Mouse (Mus musculus): ENCODE data around the gene Zfp609. TPM values are rescaled to one million over a fixed set of nuclear protein-coding genes. Genes with fewer than 3 reads are reported as not detected.
"Not testable (repeated sequence)": the region's sequence is repeated elsewhere in the genome, so short reads cannot be mapped to it uniquely, and the experiment has no call there.

Gene Zfp609
- total RNA-seq, 2 experiments from 2014 or later = 50.7 to 53.7 TPM

GRCm38 (mm10) chr9:65676358-65677118 is 150.8 kb downstream of the Zfp609 start:
- DNase-seq (ENCODE audit: low spot score in 2 of 2) = peak; percentile 96 to 97

- DNase-seq (ENCODE audit: low spot score in 2 of 2) = no peak
These were observed 151.7 kb downstream of the Zfp609 start for GRCm38 (mm10) chr9:65675461-65676357.

- no peak for DNase-seq (ENCODE audit: low spot score in 2 of 2)
These were observed 154.4 kb downstream of the Zfp609 start for GRCm38 (mm10) chr9:65672996-65673395.

GRCm38 (mm10) chr9:65671431-65671931 is 155.9 kb downstream of the Zfp609 start:
- no peak for DNase-seq (ENCODE audit: low spot score in 2 of 2)

GRCm38 (mm10) chr9:65667701-65668100 is 159.7 kb downstream of the Zfp609 start, which contains the start of gene Oaz2:
Gene Oaz2 (plus strand): TSS chr9:65668001.
- DNase-seq (ENCODE audit: low spot score in 2 of 2) = no peak

GRCm38 (mm10) chr9:65666042-65666441 is 161.3 kb downstream of the Zfp609 start:
- DNase-seq (ENCODE audit: low spot score in 2 of 2) = peak; percentile 55 to 57

GRCm38 (mm10) chr9:65664163-65664562 is 163.2 kb downstream of the Zfp609 start:
- DNase-seq (ENCODE audit: low spot score in 2 of 2) = peak; percentile 63 to 72

GRCm38 (mm10) chr9:65661493-65661892 is 165.9 kb downstream of the Zfp609 start:
- no peak for DNase-seq (ENCODE audit: low spot score in 2 of 2)

GRCm38 (mm10) chr9:65661029-65661428 is 166.3 kb downstream of the Zfp609 start:
- no peak for DNase-seq (ENCODE audit: low spot score in 2 of 2)

- DNase-seq (ENCODE audit: low spot score in 2 of 2) = no peak
These were observed 170.1 kb downstream of the Zfp609 start for GRCm38 (mm10) chr9:65657218-65657617.

- no peak for DNase-seq (ENCODE audit: low spot score in 2 of 2)
These were observed 171.8 kb downstream of the Zfp609 start for GRCm38 (mm10) chr9:65655540-65655939.

GRCm38 (mm10) chr9:65654700-65655237 is 172.6 kb downstream of the Zfp609 start:
- DNase-seq (ENCODE audit: low spot score in 2 of 2) = no peak

GRCm38 (mm10) chr9:65653741-65654140 is 173.6 kb downstream of the Zfp609 start:
- DNase-seq (ENCODE audit: low spot score in 2 of 2) = no peak

GRCm38 (mm10) chr9:65651957-65652356 is 175.4 kb downstream of the Zfp609 start:
- not testable (repeated sequence) for DNase-seq (ENCODE audit: low spot score in 2 of 2)

GRCm38 (mm10) chr9:65649997-65650396 is 177.4 kb downstream of the Zfp609 start:
- DNase-seq (ENCODE audit: low spot score in 2 of 2) = no peak

- DNase-seq (ENCODE audit: low spot score in 2 of 2) = no peak
These were observed 178.6 kb downstream of the Zfp609 start for GRCm38 (mm10) chr9:65648730-65649129.

GRCm38 (mm10) chr9:65646782-65647181 is 180.6 kb downstream of the Zfp609 start:
- no peak for DNase-seq (ENCODE audit: low spot score in 2 of 2)

GRCm38 (mm10) chr9:65645984-65646383 is 181.4 kb downstream of the Zfp609 start:
- no peak for DNase-seq (ENCODE audit: low spot score in 2 of 2)

GRCm38 (mm10) chr9:65644960-65645359 is 182.4 kb downstream of the Zfp609 start:
- DNase-seq (ENCODE audit: low spot score in 2 of 2) = no peak

GRCm38 (mm10) chr9:65642546-65642945 is 184.8 kb downstream of the Zfp609 start:
- no peak for DNase-seq (ENCODE audit: low spot score in 2 of 2)

All from left cerebral cortex, adult 18-20 months (tissue).